Mouse (Mus musculus): ENCODE measurements around the gene Flt3l.

GRCm38 (mm10) chr7:45091001-45091990, 44.9 kb downstream of the Flt3l start:
- TF ChIP-seq CTCF (IDR thresholded peaks at IDR 0.05; ENCODE audit: borderline replicate concordance, insufficient read depth, low read depth, low read length) (no peak), POLR2A (IDR thresholded peaks at IDR 0.05; ENCODE audit: borderline replicate concordance, insufficient read depth, low read length) (no peak)
